Mouse (Mus musculus) ZHBTc4 (cell line): ENCODE results near the gene Cdk5rap3.

Experiments
- DNase-seq: peaks from one replicate; pipeline ENCODE4 v3.0.0-alpha.2; 2011; ENCODE audit warnings: low read depth, low spot score

Gene Cdk5rap3

DNA sequence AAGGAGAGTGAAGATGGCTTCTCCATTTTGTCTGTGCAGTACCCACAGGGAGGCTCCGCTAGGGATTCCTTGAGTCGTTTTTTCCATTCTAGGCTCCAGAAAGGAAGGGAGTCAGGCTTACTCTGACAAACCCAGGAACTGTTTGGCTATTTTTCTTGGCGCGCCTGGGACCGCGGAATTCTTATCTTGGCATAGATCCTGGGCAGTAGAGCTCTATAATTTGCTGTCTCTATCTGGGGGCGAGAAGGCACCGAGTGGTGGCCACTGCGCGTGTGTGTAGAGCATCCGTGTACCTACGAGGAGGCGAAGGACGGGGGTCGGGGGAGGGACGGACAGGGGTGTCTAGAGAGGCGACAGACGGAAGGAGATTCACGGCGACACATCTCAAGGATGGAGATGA lies 54.9 kb downstream of the Cdk5rap3 start:
- no peak for DNase-seq

DNA sequence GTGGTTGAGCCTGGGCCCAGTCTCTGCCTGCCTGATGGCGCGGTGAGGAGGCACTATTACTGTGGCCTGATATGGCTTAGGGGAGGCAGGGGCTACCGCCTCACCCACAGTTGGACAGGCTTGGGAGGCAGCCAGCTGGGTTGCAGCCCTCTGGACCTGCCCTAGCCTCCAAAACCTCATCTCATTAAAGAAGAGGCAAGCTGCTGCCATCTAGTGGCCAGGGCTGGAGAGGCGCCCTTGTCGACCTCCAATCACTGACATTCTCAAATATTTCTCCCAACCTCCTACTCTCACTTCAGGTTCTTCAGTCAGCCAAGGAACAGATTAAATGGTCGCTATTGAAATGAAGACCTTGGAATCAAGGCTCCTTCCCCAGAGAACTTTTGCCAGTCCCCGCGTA lies 55.7 kb downstream of the Cdk5rap3 start:
- peak; percentile 88 for DNase-seq

DNA sequence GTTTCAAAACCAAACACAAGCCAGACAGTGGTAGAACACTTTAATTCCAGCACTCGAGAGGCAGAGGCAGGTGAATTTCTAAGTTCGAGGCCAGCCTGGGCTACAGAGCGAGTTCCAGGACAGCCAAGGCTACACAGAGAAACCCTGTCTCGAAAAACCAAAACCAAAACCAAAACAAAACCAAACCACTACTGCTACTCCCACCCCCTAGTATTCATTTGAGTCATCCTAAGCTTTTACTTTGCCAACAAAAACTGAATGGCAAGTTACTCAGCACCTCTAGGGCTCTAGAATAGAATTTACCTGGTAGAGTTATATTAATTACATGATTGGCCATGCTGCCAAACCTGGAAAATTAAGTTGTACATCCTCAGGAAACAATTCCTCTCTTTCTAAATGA lies 56.7 kb downstream of the Cdk5rap3 start:
- no peak for DNase-seq

DNA sequence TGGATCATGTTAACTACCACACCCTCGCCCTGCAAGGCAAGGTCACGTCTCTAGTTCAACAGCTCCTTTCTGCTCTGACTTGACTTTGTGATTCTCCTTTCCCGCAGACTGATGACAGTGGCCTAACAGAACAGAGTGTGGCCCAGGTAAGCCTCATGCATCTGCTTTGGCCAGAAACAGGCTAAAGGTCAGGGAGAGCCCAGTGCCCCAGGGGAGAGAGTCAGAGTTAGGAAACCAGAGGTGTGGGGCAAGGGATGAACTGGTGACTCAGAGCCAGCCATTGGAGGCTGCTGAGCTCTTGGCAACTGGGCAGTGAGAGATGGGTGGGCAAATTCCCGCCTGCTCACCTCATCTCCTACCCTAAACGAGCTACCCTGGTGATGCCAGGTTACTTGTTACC lies 58.9 kb downstream of the Cdk5rap3 start:
- no peak for DNase-seq
